Mouse (Mus musculus) embryonic fibroblast, embryonic 13.5 days (primary cell): Measurements from ENCODE around the gene Lsamp.

Experiments
- CTCF ChIP-seq: IDR thresholded peaks from 2 replicates; pipeline ENCODE4 v1.5.1; 2011; ENCODE audit warnings: mild to moderate bottlenecking, control low read depth, low read length, moderate library complexity, borderline replicate concordance; ENCODE audit not compliant: insufficient read depth
- POLR2A ChIP-seq: IDR thresholded peaks from 2 replicates; pipeline ENCODE4 v1.6.1; 2011; ENCODE audit warnings: low read depth, mild to moderate bottlenecking, control low read depth, low read length, moderate library complexity

GRCm38 (mm10) chr16:42016791-42017643 lies 2032.9 kb downstream of the Lsamp start:
- no peak for TF ChIP-seq CTCF
- TF ChIP-seq POLR2A: no peak
